Mouse (Mus musculus): ENCODE data around the gene Znrf3. TPM values are rescaled to one million over a fixed set of nuclear protein-coding genes. Genes with fewer than 3 reads are reported as not detected.
"Not testable (repeated sequence)": the region's sequence is repeated elsewhere in the genome, so short reads cannot be mapped to it uniquely, and the experiment has no call there.

The Znrf3 gene
- polyA plus RNA-seq, 2 experiments: 8.0 to 12.9 TPM

GRCm38 (mm10) chr11:5485193-5486011 lies 40.8 kb upstream of the Znrf3 start:
- 17% methylated on average over 15 of the region's 15 CpGs for WGBS
- Histone ChIP-seq H3K9me3 (ENCODE audit: control insufficient read depth, low read length) (no peaks in the 10 kb centered on the region), H3K27me3 (ENCODE audit: control insufficient read depth, insufficient read depth, low read length) (no peaks in the 10 kb centered on the region), H3K9ac (ENCODE audit: low read depth, low read length, severe bottlenecking) (0 out of 2 replicates have a peak overlapping the region, but pooled peaks have one; percentile 3), H3K4me1 (ENCODE audit: control insufficient read depth, insufficient read depth, low read length) (no peaks in the 10 kb centered on the region), H3K27ac (replicated peaks; ENCODE audit: low read depth, low read length) (no peak overlapping the region), H3K4me3 (replicated peaks; ENCODE audit: low read length) (peak overlapping the region; percentile 20), H3K4me2 (replicated peaks; ENCODE audit: low read depth, low read length, severe bottlenecking) (peak overlapping the region; percentile 45), H3K36me3 (ENCODE audit: control insufficient read depth, insufficient read depth, low read length) (no peaks in the 10 kb centered on the region)
- peak; percentile 78 for ATAC-seq (ENCODE audit: low FRiP score, low read depth)
- no peak for TF ChIP-seq POLR2A (IDR thresholded peaks at IDR 0.05; ENCODE audit: borderline replicate concordance, extremely low read depth, insufficient read depth, insufficient read length)
- DNase-seq (ENCODE audit: low spot score): peak; percentile 92

- ATAC-seq (ENCODE audit: low FRiP score, low read depth): no peak
- Histone ChIP-seq H3K36me3 (ENCODE audit: control insufficient read depth, insufficient read depth, low read length) (no peaks in the 10 kb centered on the region), H3K27me3 (ENCODE audit: control insufficient read depth, insufficient read depth, low read length) (no peaks in the 10 kb centered on the region), H3K9ac (ENCODE audit: low read depth, low read length, severe bottlenecking) (no peak overlapping the region), H3K27ac (replicated peaks; ENCODE audit: low read depth, low read length) (no peak overlapping the region), H3K4me3 (replicated peaks; ENCODE audit: low read length) (no peak overlapping the region), H3K4me1 (ENCODE audit: control insufficient read depth, insufficient read depth, low read length) (no peaks in the 10 kb centered on the region), H3K9me3 (ENCODE audit: control insufficient read depth, low read length) (no peaks in the 10 kb centered on the region), H3K4me2 (replicated peaks; ENCODE audit: low read depth, low read length, severe bottlenecking) (no peak overlapping the region)
- WGBS: 72% methylated on average over 13 of the region's 13 CpGs
- no peak for TF ChIP-seq POLR2A (IDR thresholded peaks at IDR 0.05; ENCODE audit: borderline replicate concordance, extremely low read depth, insufficient read depth, insufficient read length)
- DNase-seq (ENCODE audit: low spot score): no peak
Observed at GRCm38 (mm10) chr11:5482581-5482980, 37.9 kb upstream of the Znrf3 start.

- WGBS: 96% methylated on average over 3 of the region's 3 CpGs
- Histone ChIP-seq H3K4me2 (replicated peaks; ENCODE audit: low read depth, low read length, severe bottlenecking) (no peak overlapping the region), H3K4me3 (replicated peaks; ENCODE audit: low read length) (no peak overlapping the region), H3K36me3 (ENCODE audit: control insufficient read depth, insufficient read depth, low read length) (no peaks in the 10 kb centered on the region), H3K9me3 (ENCODE audit: control insufficient read depth, low read length) (no peaks in the 10 kb centered on the region), H3K9ac (ENCODE audit: low read depth, low read length, severe bottlenecking) (no peak overlapping the region), H3K4me1 (ENCODE audit: control insufficient read depth, insufficient read depth, low read length) (no peaks in the 10 kb centered on the region), H3K27me3 (ENCODE audit: control insufficient read depth, insufficient read depth, low read length) (no peaks in the 10 kb centered on the region), H3K27ac (replicated peaks; ENCODE audit: low read depth, low read length) (no peak overlapping the region)
- DNase-seq (ENCODE audit: low spot score): no peak
- TF ChIP-seq POLR2A (IDR thresholded peaks at IDR 0.05; ENCODE audit: borderline replicate concordance, extremely low read depth, insufficient read depth, insufficient read length): no peak
- no peak for ATAC-seq (ENCODE audit: low FRiP score, low read depth)
Observed at GRCm38 (mm10) chr11:5478831-5479230, 34.2 kb upstream of the Znrf3 start.

- no peaks in the 10 kb centered on the region for H3K27me3 ChIP-seq (ENCODE audit: control insufficient read depth, insufficient read depth, low read length)
- no peaks in the 10 kb centered on the region for H3K4me1 ChIP-seq (ENCODE audit: control insufficient read depth, insufficient read depth, low read length)
- H3K4me3 ChIP-seq (replicated peaks; ENCODE audit: low read length): no peak overlapping the region
- H3K9me3 ChIP-seq (ENCODE audit: control insufficient read depth, low read length): no peaks in the 10 kb centered on the region
- DNase-seq (ENCODE audit: low spot score): no peak
- H3K4me2 ChIP-seq (replicated peaks; ENCODE audit: low read depth, low read length, severe bottlenecking): no peak overlapping the region
- no peak for ATAC-seq (ENCODE audit: low FRiP score, low read depth)
- no peak overlapping the region for H3K9ac ChIP-seq (ENCODE audit: low read depth, low read length, severe bottlenecking)
- H3K27ac ChIP-seq (replicated peaks; ENCODE audit: low read depth, low read length): no peak overlapping the region
- no peaks in the 10 kb centered on the region for H3K36me3 ChIP-seq (ENCODE audit: control insufficient read depth, insufficient read depth, low read length)
- no peak for TF ChIP-seq POLR2A (IDR thresholded peaks at IDR 0.05; ENCODE audit: borderline replicate concordance, extremely low read depth, insufficient read depth, insufficient read length)
- WGBS: 79% methylated on average over 7 of the region's 7 CpGs
Observed at GRCm38 (mm10) chr11:5478193-5478592, 33.5 kb upstream of the Znrf3 start.

DNA sequence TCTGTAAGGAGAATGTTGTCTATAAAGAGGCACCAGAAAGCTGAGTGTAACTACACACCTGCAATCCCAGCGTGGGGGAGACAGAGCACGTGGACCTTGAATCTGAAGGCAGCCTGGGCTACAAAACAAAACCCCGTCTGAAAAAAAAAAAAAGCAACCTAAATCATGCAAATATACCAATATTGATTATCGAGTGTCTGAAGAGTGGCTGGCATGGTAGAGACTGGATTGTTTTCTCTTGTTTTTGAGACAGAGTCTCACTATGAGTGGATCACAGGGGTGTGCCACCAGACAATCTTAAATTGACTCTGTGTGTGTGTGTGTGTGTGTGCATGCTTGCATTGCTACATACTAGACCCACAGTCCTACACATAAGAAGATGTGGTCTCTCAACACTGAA lies 32.2 kb upstream of the Znrf3 start:
- Histone ChIP-seq H3K27me3 (ENCODE audit: control insufficient read depth, insufficient read depth, low read length) (no peaks in the 10 kb centered on the region), H3K27ac (replicated peaks; ENCODE audit: low read depth, low read length) (no peak overlapping the region), H3K4me1 (ENCODE audit: control insufficient read depth, insufficient read depth, low read length) (no peaks in the 10 kb centered on the region), H3K36me3 (ENCODE audit: control insufficient read depth, insufficient read depth, low read length) (no peaks in the 10 kb centered on the region), H3K9me3 (ENCODE audit: control insufficient read depth, low read length) (no peaks in the 10 kb centered on the region), H3K4me2 (replicated peaks; ENCODE audit: low read depth, low read length, severe bottlenecking) (no peak overlapping the region), H3K9ac (ENCODE audit: low read depth, low read length, severe bottlenecking) (no peak overlapping the region), H3K4me3 (replicated peaks; ENCODE audit: low read length) (no peak overlapping the region)
- 77% methylated on average over 4 of the region's 4 CpGs for WGBS
- TF ChIP-seq POLR2A (IDR thresholded peaks at IDR 0.05; ENCODE audit: borderline replicate concordance, extremely low read depth, insufficient read depth, insufficient read length): no peak
- ATAC-seq (ENCODE audit: low FRiP score, low read depth) (no peak), DNase-seq (ENCODE audit: low spot score) (no peak)

GRCm38 (mm10) chr11:5475556-5476118 lies 31.0 kb upstream of the Znrf3 start:
- not testable (repeated sequence) for H3K36me3 ChIP-seq (ENCODE audit: control insufficient read depth, insufficient read depth, low read length); DNase-seq (ENCODE audit: low spot score); H3K9me3 ChIP-seq (ENCODE audit: control insufficient read depth, low read length); H3K4me3 ChIP-seq (replicated peaks; ENCODE audit: low read length); H3K27ac ChIP-seq (replicated peaks; ENCODE audit: low read depth, low read length); H3K4me2 ChIP-seq (replicated peaks; ENCODE audit: low read depth, low read length, severe bottlenecking); H3K9ac ChIP-seq (ENCODE audit: low read depth, low read length, severe bottlenecking); H3K27me3 ChIP-seq (ENCODE audit: control insufficient read depth, insufficient read depth, low read length); ATAC-seq (ENCODE audit: low FRiP score, low read depth); H3K4me1 ChIP-seq (ENCODE audit: control insufficient read depth, insufficient read depth, low read length)
- WGBS: no CpG with 5 or more reads among the region's 2 CpGs

Data from limb, embryonic 14.5 days (tissue).